Mouse (Mus musculus) liver, embryonic 16.5 days (tissue): ENCODE measurements around the gene Zmynd10. TPM values are rescaled to one million over a fixed set of nuclear protein-coding genes. Genes with fewer than 3 reads are reported as not detected.

Source experiments
- ATAC-seq: fragments of 200-750 bp; cut with Nextera tagmentation; 2 replicates; pipeline ENCODE4 v1.8.0; 2017; ENCODE audit warnings: low read depth, mild to moderate bottlenecking, moderate number of reproducible peaks, moderate library complexity
- H3K27ac ChIP-seq: fragments of 300-500 bp; sonication (generic); 2 replicates; pipeline ENCODE4 v1.5.1; 2014; ENCODE audit warnings: mild to moderate bottlenecking, low read length
- H3K27me3 ChIP-seq: fragments of 300-500 bp; sonication (generic); 2 replicates; pipeline ENCODE4 v1.6.1; 2014; ENCODE audit warnings: low read depth, low read length, mixed read lengths; ENCODE audit not compliant: control insufficient read depth, insufficient read depth
- H3K36me3 ChIP-seq: fragments of 300-500 bp; sonication (generic); 2 replicates; pipeline ENCODE4 v1.6.1; 2014; ENCODE audit warnings: mild to moderate bottlenecking; ENCODE audit not compliant: control insufficient read depth, insufficient read depth
- H3K4me1 ChIP-seq: fragments of 300-500 bp; sonication (generic); 2 replicates; pipeline ENCODE4 v1.6.1; 2014; ENCODE audit warnings: low read depth, low read length, mixed read lengths; ENCODE audit not compliant: control insufficient read depth
- H3K4me2 ChIP-seq: fragments of 300-500 bp; sonication (generic); 2 replicates; pipeline ENCODE4 v1.6.1; 2014; ENCODE audit warnings: low read depth, low read length, mixed read lengths
- H3K4me3 ChIP-seq: fragments of 300-500 bp; sonication (generic); 2 replicates; pipeline ENCODE4 v1.5.1; 2014; ENCODE audit warnings: low read depth, mild to moderate bottlenecking, low read length
- H3K9ac ChIP-seq: fragments of 300-500 bp; sonication (generic); 2 replicates; pipeline ENCODE4 v1.6.1; 2014; ENCODE audit warnings: low read depth, low read length
- H3K9me3 ChIP-seq: fragments of 300-500 bp; sonication (generic); replicated peaks from 2 replicates; pipeline ENCODE4 v1.6.1; 2016; ENCODE audit warnings: low read length; ENCODE audit not compliant: control insufficient read depth
- WGBS: fragments of 180-500 bp; shearing (Covaris S2); extraction: QIAGEN DNeasy Blood & Tissue Kit; methylation state at CpG from one replicate; pipeline ENCODE4 v1.1.7; 2014; ENCODE audit not compliant: insufficient replicate concordance; 5-methylcytosine and 5-hydroxymethylcytosine counted together
- polyA plus RNA-seq: library from polyadenylated mRNA; unstranded; fragments of >200 nt; fragmentation: Nextera tagmentation; extraction: Ambion mirVana; gene quantifications from 2 replicates; pipeline ENCODE4 v1.2.1, GENCODE M21; 2015

Zmynd10 gene
- polyA plus RNA-seq, 1 experiment from 2014 or later: 2.4 TPM

DNA sequence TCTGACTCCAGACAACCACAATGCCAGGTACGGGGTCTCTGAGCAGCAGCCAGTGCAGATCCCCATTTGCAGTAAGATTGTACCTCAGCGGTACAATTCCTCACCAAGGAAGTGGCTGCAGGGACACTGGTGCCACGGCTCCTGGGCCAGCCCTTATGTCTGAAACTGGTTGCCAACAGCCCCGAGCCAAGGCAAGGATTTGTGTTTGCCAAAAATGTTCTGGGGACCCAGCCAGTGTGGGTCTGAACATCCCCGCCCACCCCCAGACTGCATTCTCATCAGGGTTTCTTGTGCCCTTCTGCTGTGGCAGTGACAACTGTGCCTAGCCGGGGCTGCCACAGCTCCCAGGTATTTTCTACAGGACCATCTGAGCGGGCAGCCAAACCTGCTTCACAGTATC is 8.9 kb upstream of the Zmynd10 start:
- no peaks in the 10 kb centered on the region for H3K27me3 ChIP-seq
- H3K4me2 ChIP-seq: no peak overlapping the region
- no peak overlapping the region for H3K27ac ChIP-seq
- no peak overlapping the region for H3K4me3 ChIP-seq
- WGBS: 82% methylated on average over 7 of the region's 7 CpGs
- ATAC-seq: no peak
- H3K9me3 ChIP-seq: no peaks in the 10 kb centered on the region
- H3K36me3 ChIP-seq: peaks cover 20% of the 10 kb centered on the region
- H3K4me1 ChIP-seq: peaks cover 49% of the 10 kb centered on the region
- no peak overlapping the region for H3K9ac ChIP-seq

DNA sequence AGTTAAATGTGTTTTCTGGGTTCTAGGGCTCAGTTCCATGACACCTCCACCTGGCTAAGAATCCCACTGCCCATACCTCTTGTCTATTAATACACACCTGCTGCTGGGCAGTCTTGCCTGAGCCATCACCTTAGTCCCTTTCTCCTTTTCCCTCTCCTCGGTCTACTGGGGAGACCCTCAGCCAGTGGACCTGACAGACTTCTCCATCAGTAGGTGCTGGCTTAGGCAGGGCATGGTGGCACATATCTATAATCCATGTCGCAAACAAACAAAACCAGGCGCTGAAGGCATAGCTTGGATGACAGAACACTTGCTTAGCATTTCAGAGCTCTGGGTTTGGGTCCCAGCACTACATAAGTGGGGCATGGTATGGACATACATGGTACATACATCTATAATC is 8.4 kb upstream of the Zmynd10 start:
- Histone ChIP-seq H3K27ac (no peak overlapping the region), H3K9ac (no peak overlapping the region), H3K9me3 (no peaks in the 10 kb centered on the region), H3K4me3 (no peak overlapping the region), H3K36me3 (peaks cover 20% of the 10 kb centered on the region), H3K4me1 (peaks cover 44% of the 10 kb centered on the region), H3K4me2 (no peak overlapping the region), H3K27me3 (no peaks in the 10 kb centered on the region)
- WGBS: 74% methylated on average over 3 of the region's 3 CpGs
- no peak for ATAC-seq

DNA sequence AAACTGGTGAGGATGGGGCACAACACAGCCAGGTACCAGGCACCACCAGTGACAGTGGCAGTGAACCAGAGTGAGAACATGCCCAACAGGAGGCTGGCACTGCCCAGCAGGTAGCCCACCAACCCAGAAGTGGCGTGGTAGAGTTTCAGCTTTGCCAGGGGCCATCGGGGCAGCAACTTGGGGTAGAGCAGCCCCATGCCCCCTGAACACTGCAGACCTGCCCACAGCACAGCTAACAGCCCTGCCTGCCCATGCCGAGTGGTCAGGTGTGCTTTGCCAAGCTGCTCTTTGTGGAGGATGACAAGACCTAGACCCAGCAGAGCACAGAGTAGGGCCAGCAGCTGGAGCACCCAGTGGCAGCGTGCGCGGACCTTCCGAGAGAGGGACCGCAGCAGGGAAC is 7.2 kb upstream of the Zmynd10 start:
- no peaks in the 10 kb centered on the region for H3K9me3 ChIP-seq
- H3K4me3 ChIP-seq: no peak overlapping the region
- 88% methylated on average over 8 of the region's 8 CpGs for WGBS
- peaks cover 20% of the 10 kb centered on the region for H3K36me3 ChIP-seq
- no peak overlapping the region for H3K27ac ChIP-seq
- no peak overlapping the region for H3K9ac ChIP-seq
- no peak for ATAC-seq
- peaks cover 41% of the 10 kb centered on the region for H3K4me1 ChIP-seq
- H3K27me3 ChIP-seq: no peaks in the 10 kb centered on the region
- H3K4me2 ChIP-seq: no peak overlapping the region

DNA sequence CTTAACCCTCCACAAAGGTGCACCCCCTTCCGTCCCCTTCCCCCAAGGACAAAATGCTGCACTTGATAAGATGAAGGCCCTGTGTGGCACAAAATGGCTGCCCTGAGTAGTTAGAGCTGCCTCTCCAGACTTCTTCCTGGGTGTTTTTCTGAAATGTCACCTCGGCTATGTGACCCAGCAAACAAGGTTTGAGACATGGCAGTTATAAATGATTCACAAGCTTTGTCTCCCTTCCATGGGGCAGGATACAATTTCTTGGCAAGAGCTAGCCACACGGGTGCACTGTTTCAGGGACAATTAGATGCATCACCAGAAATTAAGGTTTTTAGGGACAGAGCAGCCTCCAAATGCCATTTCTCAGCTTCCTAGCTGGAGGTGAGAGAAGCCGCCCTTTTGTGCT is 6.7 kb upstream of the Zmynd10 start:
- Histone ChIP-seq H3K4me2 (no peak overlapping the region), H3K36me3 (peaks cover 20% of the 10 kb centered on the region), H3K9me3 (no peaks in the 10 kb centered on the region), H3K27me3 (no peaks in the 10 kb centered on the region), H3K27ac (no peak overlapping the region), H3K9ac (no peak overlapping the region), H3K4me3 (no peak overlapping the region), H3K4me1 (peaks cover 37% of the 10 kb centered on the region)
- no peak for ATAC-seq
- WGBS: 63% methylated on average over 4 of the region's 4 CpGs

DNA sequence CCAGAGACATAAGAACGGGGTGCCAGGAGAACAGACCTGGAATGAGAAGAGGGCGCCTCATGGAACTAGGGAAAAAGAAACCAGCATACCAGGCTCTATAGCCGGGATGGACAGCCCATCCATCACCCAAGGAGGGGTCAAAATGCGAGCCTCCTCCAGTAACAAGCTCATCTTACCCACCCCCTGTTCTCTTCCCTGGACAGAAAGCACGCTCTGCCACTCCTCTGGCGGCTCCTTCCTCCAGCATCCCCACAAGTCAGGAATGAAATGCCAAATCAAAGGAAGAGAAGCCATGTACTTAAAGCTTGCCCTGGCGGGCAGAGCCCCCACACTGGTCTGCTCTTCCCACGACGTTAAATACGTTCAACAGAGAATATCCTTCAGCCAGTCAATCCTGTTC is 6.1 kb upstream of the Zmynd10 start:
- Histone ChIP-seq H3K4me1 (peaks cover 34% of the 10 kb centered on the region), H3K4me3 (peak overlapping the region; percentile 77), H3K9ac (no peak overlapping the region), H3K36me3 (peaks cover 20% of the 10 kb centered on the region), H3K27ac (no peak overlapping the region; the same call in 1 of the 2 replicates), H3K27me3 (no peaks in the 10 kb centered on the region), H3K4me2 (peak overlapping the region; percentile 84), H3K9me3 (no peaks in the 10 kb centered on the region)
- WGBS: 46% methylated on average over 10 of the region's 10 CpGs
- ATAC-seq: no peak

DNA sequence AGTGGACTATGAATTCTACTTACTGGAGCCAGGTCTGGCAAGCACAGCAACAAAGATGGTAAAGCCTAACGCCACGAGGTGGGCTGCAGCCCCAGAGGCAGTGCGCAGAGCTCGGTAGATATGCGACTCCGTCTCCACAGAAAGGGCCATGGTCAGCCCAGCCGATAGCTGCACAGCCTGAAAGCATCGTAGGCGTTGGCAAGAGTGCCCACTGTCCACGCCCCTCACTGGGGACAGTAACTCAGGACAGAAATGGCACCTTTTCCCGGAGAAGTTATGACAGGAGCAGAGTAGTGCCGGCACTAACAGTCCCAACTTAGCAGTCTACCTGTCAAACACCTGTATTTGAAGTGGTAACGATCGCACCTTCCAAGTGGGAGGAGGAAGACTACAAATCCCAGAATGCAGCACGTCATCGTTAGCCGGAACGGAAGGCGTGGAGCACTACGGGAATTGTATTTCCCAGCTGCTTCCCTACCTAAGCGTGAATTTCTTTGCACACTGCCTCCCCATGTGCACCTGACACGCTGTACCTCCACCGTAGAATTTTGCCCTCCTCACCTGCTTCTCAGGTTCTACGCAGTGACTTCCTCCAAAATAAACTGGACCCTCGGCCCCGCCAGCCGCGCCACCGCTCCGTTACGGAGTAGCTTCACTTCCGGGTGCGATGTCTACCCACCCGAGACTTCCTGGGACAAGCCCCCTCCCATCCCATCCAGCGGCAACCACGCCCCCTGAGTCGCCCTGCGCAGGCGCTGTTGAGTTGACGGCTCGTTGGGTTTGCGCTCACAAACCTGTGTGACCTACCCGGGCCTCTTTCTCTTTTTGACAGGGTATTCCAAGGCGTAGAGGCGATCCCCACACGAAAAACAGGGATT is 5.4 kb upstream of the Zmynd10 start, which contains the start of the genes Cyb561d2 and Nprl2:
TSS of gene Cyb561d2 (minus strand) at position 720 of the 878 bp plus-strand sequence.
TSS of gene Nprl2 (plus strand) at position 753 of the 878 bp plus-strand sequence.
- under 1% methylated on average over 46 of the region's 46 CpGs for WGBS
- Histone ChIP-seq H3K4me3 (peak within 1 kb of the TSS; percentile 77), H3K4me1 (peaks cover 31% of the 10 kb centered on the region), H3K4me2 (peak within 1 kb of the TSS; percentile 84), H3K27me3 (no peaks in the 10 kb centered on the region), H3K9me3 (no peaks in the 10 kb centered on the region), H3K27ac (peak within 1 kb of the TSS; percentile 77), H3K9ac (peak within 1 kb of the TSS; percentile 67), H3K36me3 (peaks cover 20% of the 10 kb centered on the region)
- peak; percentile 86 for ATAC-seq

DNA sequence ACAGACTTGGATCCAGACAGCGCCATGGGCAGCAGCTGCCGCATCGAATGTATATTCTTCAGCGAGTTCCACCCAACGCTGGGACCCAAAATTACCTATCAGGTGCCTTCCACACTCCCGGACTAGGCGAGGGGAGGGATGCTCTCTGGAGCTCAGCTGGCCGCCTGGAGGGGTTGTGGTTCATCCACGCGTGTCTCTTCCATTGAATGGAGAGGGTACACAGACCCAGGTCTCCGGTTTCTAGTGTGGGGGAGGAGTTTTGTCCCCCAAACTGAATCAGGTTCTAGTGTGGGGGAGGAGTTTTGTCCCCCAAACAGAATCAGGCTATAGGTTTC is 4.8 kb upstream of the Zmynd10 start:
- H3K4me2 ChIP-seq: peak overlapping the region; percentile 84
- no peaks in the 10 kb centered on the region for H3K27me3 ChIP-seq
- peak overlapping the region; percentile 67 for H3K9ac ChIP-seq
- H3K9me3 ChIP-seq: no peaks in the 10 kb centered on the region
- 0% methylated on average over 11 of the region's 11 CpGs for WGBS
- peaks cover 20% of the 10 kb centered on the region for H3K36me3 ChIP-seq
- ATAC-seq: peak; percentile 1; the same call in 1 of the 2 replicates
- H3K27ac ChIP-seq: peak overlapping the region; percentile 77
- peaks cover 31% of the 10 kb centered on the region for H3K4me1 ChIP-seq
- peak overlapping the region; percentile 77 for H3K4me3 ChIP-seq

DNA sequence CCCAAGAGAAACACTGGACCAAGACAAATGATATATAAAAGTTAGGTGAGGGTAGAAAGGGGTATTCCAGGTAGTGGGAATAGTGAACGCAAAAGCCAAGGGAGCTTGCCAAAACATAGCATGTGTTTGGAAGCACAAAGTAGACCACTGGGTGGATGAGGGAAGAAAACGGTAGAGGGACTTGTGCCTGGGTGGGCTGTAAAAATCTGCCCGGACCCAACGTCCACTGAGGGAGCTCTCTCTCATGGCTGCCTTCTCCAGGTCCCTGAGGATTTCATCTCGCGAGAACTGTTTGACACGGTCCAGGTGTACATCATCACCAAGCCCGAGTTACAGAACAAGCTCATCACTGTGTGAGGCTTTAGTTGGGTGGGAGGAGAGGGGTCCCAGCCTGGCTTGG is 4.4 kb upstream of the Zmynd10 start:
- H3K4me2 ChIP-seq: peak overlapping the region; percentile 84
- no peak for ATAC-seq
- no peaks in the 10 kb centered on the region for H3K27me3 ChIP-seq
- H3K9me3 ChIP-seq: no peaks in the 10 kb centered on the region
- H3K4me3 ChIP-seq: peak overlapping the region; percentile 77
- H3K36me3 ChIP-seq: peaks cover 20% of the 10 kb centered on the region
- H3K27ac ChIP-seq: no peak overlapping the region; the same call in 1 of the 2 replicates
- peak overlapping the region; percentile 67; the same call in 1 of the 2 replicates for H3K9ac ChIP-seq
- peaks cover 32% of the 10 kb centered on the region for H3K4me1 ChIP-seq
- WGBS: 40% methylated on average over 8 of the region's 8 CpGs

DNA sequence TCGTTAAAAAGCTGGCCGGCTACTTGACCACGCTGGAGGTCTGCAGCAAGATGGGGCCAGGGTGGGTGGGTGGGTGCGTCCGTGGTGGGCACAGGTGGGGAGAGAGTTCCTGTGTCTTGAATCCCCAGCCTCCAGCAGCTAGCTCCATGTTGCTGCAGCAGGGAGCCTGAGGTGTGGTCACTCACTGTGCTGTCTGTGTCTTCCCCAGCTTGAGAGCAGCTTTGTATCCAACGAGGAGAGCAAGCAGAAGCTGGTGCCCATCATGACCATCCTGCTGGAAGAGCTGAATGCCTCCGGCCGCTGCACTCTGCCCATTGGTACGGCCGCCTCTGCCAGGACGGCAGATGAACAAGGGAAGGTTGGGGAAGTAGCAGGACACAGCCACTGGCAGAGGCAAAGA is 3.8 kb upstream of the Zmynd10 start:
- no peak overlapping the region for H3K9ac ChIP-seq
- H3K27ac ChIP-seq: no peak overlapping the region
- H3K4me2 ChIP-seq: no peak overlapping the region; the same call in 1 of the 2 replicates
- no peak for ATAC-seq
- WGBS: 79% methylated on average over 11 of the region's 11 CpGs
- no peaks in the 10 kb centered on the region for H3K9me3 ChIP-seq
- peaks cover 14% of the 10 kb centered on the region for H3K36me3 ChIP-seq
- no peak overlapping the region for H3K4me3 ChIP-seq
- no peaks in the 10 kb centered on the region for H3K27me3 ChIP-seq
- peaks cover 32% of the 10 kb centered on the region for H3K4me1 ChIP-seq
